In genomic region chr10:68123446-68123845, GRCm38 (mm10) we compare ENCODE assay signal across 16 mouse cellular contexts.
"Had no signal": no experiment of that assay in that cellular context is flagged by ENCODE, and none has a peak within 500 bp of the region (broad histone marks: within the 10 kb centered on the region; RNA-seq: fewer than 3 reads in every experiment).

No protein-coding gene starts in this region.

- H3K4me3 ChIP-seq: midbrain, embryonic 10.5 days; midbrain, embryonic 12.5 days; midbrain, embryonic 15.5 days; neural tube, embryonic 12.5 days; stomach, embryonic 15.5 days had no signal

- H3K4me2 ChIP-seq: lung, embryonic 14.5 days; midbrain, embryonic 12.5 days; midbrain, embryonic 15.5 days; neural tube, embryonic 12.5 days; stomach, embryonic 15.5 days had no signal

- DNase-seq: lung, adult 18-20 months; lung, embryonic 14.5 days; lung, postnatal 10 days; lung, postnatal 4 days; retina, postnatal 1 day; right cerebral cortex, adult 18-20 months; right cerebral cortex, postnatal 25 days; thymus, adult 2 months; thymus, postnatal 25 days; thymus, postnatal 4 days had no signal

- H3K4me1 ChIP-seq: midbrain, embryonic 12.5 days; neural tube, embryonic 12.5 days; stomach, embryonic 15.5 days had no signal

- H3K9ac ChIP-seq: lung, embryonic 14.5 days; midbrain, embryonic 12.5 days; midbrain, embryonic 15.5 days; neural tube, embryonic 12.5 days; stomach, embryonic 15.5 days had no signal

- H3K36me3 ChIP-seq: midbrain, embryonic 10.5 days; midbrain, embryonic 12.5 days; midbrain, embryonic 15.5 days; neural tube, embryonic 12.5 days had no signal

- H3K9me3 ChIP-seq: midbrain, embryonic 10.5 days; midbrain, embryonic 12.5 days; midbrain, embryonic 15.5 days; neural tube, embryonic 12.5 days; stomach, embryonic 15.5 days had no signal

- ATAC-seq: midbrain, embryonic 15.5 days had no signal

- H3K27me3 ChIP-seq: midbrain, embryonic 12.5 days; midbrain, embryonic 15.5 days; neural tube, embryonic 12.5 days; stomach, embryonic 15.5 days had no signal

- H3K27ac ChIP-seq: midbrain, embryonic 10.5 days; midbrain, embryonic 12.5 days; midbrain, embryonic 15.5 days; neural tube, embryonic 12.5 days; stomach, embryonic 15.5 days; stomach, postnatal 0 days had no signal
